Mouse (Mus musculus): ENCODE measurements around the gene Arhgap32.
"Not testable (repeated sequence)": the region's sequence is repeated elsewhere in the genome, so short reads cannot be mapped to it uniquely, and the experiment has no call there.

Gene Arhgap32

DNA sequence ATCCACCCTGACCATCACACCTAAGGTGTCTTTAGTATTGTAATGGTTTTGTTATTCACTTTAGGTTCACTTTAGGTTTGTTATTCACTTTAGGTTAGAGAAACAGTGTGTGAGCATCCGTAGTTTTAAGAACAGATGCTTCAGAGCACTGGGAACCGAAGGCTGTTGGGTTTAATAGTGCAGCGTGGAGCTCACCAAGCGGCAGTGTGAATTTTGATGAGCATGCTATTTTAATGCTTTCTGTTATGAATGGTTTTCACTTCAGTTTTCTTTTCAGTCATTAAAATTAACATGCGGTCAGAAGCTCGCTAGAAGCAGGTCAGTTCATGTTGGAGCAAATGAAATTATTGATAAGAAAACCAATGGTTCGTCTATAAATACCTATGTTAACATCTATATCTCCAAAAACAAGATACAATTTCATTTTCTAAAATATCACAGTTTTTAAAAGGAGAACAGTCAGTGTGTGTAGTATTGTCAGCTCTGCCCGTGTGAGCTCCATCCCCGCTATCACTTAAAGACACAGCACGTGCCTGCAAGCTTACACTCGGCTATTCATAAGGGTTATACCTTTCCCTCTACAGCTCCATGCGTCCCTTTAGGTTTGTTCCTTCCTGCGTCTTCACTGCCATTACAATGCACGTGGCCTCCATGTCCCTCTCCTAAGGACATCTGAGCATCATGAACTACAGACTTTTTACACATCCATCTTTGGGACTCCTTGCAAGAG is 21.9 kb downstream of the Arhgap32 start:
- no peak for DNase-seq (ENCODE audit: low spot score)

DNA sequence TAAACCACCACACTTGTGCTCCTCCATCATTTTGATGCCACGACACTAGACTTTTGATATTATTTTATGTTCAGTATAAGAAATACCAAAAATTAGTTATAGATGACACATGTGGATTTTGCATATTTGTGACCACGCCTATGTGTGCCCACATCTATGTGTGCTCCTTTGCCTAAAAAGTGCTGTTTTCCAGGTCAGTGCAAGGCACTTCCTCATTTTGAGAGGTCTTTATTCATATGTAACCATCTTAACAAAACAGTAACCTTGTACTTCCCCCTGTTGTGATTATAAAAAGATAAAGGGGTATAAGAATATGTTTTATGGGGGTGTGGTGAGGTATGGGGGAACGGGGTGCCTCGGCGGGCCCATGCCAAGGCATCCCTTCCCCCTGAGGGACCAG is 22.7 kb downstream of the Arhgap32 start:
- no peak for DNase-seq (ENCODE audit: low spot score)

DNA sequence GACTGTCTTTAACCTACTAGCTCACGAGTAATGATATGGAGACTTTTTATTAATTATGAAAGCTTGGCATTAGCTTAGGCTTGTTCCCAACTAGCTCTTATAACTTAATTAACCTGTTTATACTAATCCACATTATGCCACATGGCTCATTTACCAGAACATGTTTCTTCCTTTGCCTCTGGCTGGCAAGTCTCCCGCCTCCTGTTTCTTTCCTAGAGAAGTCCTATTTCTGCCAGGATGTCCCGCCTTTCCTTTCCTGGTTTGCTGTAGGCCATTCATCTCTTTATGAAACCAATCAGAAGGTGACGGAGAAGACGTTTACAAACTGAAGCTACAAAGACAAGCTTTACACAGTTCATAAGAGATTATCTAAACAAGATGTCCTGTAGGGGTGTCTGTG is 23.7 kb downstream of the Arhgap32 start:
- DNase-seq (ENCODE audit: low spot score) = no peak

DNA sequence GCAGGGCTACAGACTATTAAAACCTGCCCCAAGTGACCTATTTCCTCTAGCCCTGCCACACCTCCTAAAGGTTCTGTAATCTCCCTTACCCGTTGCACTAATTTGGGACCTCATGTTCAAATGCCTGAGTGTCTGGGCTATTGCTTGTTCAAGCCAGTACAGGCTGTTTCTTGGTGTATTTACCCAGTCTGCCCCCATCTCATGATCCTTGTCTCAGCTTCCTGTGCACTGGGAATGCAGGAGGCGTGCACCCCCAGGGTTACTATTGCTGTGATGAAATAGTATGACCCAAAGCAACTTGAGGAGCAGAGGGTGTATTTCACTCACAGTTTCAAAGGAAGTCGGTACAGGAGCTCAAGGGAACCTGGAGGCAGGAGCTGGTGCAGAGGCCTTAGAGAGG is 26.9 kb downstream of the Arhgap32 start:
- no peak for DNase-seq (ENCODE audit: low spot score)

DNA sequence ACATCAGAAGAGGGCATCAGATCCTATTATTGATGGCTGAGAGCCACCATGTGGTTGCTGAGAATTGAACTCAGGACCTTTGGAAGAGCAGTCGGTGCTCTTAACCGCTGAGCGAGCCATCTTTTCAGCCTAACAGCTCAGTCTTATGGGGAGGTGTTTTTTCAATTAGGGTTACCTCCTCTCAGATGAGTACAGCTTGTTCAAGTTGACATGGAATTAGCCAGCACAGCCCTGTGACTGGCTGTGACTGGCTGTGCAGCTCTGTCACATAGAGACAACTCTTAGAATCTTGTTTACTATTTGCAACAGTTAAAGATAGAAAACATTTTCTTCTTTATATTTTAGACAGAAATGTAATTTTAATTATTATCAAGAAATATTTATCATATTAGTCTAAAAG is 27.5 kb downstream of the Arhgap32 start:
- DNase-seq (ENCODE audit: low spot score) = no peak

DNA sequence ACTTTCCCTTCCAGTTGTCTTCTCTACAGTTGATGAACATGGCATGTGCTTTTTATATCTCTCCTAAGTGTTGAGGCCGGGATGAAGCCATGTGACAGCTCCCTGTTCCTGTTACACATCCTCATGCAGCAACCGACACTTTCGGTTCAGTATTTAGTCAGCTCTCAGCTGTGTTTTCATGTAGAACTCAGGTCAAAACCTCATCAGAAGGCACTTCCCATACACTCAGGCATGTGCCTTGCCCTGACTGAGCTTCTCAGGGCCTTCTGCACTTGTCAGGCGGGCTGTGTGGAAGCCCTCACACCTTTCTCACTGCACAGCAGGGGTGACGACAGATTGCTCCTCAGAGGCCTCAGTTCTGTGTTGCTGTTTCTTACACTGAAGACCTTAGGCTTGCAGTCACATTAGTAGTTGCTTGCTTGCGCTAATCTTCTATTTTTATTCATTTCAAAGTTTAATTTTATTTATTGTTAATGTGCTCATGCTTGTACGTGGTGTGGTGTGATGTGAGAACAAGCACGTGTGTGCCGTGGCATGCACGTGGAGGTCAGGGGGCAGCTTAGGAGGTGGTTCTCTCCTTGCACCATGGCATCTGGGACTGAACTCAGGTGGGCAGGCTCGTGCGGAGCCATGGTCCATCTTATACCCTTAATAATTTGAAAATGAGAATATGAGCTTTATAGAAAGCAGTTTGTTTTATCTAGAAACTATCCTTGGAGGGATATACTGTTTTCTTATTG is 30.5 kb downstream of the Arhgap32 start:
- peak; percentile 40 for DNase-seq (ENCODE audit: low spot score)

DNA sequence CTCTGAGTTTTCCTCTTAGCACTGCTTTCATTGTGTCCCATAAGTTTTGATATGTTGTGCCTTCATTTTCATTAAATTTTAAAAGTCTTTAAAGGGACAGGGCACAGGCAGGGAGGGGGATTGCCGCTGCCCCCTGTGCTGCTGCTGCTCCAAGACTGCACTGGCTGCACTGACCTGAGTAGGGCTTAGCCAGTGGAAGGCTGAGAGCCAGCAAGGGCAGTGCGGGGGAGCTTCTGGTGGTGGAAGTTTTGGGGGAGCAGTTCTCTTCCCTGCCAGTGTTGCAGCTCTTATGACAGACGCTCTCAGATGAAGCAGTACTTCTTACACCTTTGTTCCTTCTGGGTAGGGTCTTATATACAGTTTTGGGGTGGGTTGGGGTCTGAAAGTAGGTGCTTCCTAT is 33.3 kb downstream of the Arhgap32 start:
- DNase-seq (ENCODE audit: low spot score) = no peak

DNA sequence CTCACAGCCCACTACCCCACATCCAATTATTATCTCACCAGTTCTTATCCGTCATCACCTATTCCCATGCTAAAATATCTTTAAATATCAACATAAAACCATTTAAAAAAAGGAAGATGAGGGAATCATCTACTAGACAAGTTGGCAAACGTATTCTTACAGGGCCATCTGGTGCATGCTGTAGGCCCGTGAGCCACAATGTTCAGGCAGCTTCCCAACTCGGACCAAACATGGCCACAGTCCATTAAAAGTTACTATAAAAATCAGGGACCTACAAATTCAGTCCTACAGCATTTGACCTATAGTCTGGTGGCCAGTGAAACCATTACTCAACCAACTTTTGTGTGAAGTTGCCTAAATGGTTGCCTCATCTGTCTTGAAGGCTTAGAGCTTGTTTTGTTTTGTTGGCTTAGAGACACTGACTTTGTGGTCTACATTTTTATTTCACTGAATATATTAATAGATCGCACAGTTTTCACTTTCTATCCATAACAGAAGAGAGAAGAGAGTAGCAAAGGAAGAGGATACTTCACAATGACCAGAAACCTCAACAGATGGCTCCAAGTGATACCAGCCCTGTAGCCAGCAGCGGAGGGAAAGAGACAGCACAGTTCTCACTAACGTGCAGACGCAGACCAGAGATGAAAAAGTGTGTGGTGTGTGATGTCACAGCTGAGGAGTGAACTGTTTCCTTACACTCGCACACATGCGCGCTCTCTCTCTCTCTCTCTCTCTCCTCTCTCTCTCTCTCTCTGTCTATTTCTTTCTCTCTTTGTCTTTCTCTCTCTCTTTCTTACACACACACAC is 34.1 kb downstream of the Arhgap32 start:
- DNase-seq (ENCODE audit: low spot score) = no peak

DNA sequence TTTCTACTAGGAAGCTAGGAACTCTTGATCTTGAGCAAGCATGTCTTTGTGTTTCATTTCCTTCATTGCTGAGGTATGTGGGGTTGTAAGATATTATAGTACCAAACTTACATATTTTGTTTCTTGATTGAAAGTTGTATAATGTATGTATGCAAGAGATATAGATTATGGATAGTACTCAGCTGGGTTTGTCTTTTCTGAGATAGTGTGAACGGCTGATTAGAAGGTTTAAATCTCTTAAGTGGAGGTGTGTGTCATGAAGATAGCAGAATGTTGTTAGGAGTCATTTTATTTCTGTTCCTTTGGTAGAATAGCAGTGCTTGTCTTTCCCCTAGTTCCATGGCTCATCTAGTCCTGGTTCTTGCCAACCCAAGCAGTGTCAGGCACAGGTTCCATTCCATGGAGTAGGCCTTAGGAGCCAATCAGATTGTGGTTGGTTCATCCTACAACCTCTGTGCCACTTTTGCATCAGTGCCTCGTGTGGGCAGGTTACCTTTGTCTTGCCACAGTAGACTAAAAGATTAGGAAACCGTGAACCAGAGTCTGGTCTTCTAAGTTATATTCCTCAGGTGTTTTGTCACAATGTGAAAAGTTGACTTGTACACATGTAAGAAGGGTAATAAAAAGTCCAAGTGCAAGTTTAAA is 38.9 kb downstream of the Arhgap32 start:
- DNase-seq (ENCODE audit: low spot score) = no peak

DNA sequence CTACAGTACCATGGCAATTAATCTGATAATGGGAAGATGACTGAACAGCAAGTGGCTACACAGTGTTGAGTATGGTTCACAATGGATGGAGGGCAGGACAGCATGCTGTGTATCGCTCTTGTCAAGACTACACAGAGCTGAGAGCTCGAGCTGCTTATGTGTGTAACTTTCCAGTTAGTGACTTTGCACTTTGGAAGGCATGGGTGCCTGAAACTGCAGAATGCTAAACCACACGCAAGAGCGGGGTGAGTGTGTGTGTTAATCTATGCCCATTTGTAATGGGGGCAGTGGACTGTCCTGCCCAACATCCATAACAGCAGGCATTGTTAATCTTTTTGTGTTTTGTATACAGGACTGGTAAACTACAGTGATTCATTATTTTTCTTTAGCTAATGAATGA is 40.8 kb downstream of the Arhgap32 start:
- no peak for DNase-seq (ENCODE audit: low spot score)

DNA sequence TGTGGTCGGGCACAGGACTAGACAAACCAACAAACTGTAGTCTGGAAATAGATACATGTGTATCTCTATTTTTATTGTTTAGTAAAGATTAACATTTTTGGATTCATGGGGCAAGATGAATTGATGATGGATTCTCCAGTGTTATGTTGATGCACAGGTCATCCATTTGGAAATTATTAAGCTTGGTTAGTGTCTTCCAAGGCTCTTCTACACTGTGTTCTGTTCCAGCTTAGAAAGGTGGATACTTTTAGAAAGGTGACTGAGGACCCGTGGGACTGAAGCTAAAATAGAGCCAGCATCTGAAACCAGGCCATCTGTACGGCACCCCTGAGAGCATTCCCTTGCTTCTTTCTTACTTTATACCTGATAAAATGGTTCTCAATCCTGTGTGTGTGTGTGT is 41.3 kb downstream of the Arhgap32 start:
- DNase-seq (ENCODE audit: low spot score) = no peak

DNA sequence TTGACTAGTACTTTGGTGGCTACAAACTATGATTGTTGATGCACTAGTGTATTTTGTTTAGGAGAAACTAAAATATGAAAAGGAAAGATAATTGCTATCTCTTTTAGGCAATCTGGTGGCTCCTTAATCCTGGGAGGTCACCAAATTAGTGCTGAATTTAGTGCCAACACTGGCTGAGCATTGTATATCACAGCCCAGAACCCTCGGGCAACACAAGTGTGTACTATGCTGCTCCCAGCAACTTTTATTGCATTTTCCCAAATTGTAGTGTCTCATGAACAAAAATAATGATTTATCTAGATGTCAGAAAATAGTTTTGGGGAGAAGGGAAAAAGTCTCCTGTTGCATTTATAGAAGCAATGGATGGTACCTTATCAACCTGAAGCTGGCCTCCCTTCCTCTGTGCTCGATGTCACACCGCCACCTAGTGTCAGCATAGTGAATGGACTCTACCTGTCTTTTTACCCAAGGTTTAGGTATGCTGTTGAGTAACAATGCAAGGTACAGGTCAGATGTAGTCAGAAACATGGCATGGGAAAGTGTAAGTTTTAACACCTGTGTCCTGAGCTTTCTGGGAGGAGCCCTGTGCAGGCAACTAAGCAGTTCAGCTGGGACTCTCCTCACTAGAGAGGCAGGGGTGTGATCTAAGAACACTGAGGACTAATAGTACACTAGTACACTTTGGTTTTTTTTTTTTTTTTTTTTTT is 43.1 kb downstream of the Arhgap32 start:
- DNase-seq (ENCODE audit: low spot score) = peak; percentile 61

DNA sequence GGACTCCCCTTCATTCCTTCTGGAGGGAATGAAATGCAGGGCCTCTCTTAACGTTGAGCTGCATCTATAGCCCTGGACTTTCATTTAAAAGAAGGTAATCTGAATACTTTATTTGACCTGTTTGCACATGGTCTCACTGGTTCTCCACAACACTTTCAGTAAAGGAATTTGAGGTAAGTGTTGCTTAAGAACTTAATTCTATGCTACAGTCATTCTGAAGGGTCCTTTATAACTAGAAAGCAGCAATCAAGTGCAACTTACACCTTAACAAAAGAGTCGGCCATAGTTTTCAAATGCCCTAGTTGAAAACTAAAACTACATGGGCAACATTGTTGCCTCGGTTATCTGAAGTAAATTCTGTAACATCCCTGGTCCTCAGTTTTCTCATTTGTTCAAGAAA is 43.8 kb downstream of the Arhgap32 start:
- DNase-seq (ENCODE audit: low spot score) = no peak

DNA sequence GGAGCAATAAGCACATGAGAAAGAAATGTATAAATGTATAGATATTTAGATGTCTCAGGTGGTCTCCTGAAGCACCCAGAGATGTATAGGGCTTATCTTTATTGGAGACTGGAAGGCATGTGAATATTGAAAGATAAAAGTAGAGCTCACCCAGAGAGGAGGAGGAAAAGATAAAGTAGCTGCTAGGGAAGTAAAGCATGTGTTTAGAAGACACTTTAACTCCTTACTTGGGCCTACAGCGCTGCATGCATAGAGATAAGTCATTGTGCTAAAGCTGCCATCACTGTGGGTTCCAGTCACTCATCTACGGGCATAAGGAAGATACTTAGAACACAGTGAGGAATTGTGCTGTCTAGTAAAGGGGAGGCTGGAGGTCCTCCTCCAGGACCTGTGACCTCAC is 46.9 kb downstream of the Arhgap32 start:
- no peak for DNase-seq (ENCODE audit: low spot score)

DNA sequence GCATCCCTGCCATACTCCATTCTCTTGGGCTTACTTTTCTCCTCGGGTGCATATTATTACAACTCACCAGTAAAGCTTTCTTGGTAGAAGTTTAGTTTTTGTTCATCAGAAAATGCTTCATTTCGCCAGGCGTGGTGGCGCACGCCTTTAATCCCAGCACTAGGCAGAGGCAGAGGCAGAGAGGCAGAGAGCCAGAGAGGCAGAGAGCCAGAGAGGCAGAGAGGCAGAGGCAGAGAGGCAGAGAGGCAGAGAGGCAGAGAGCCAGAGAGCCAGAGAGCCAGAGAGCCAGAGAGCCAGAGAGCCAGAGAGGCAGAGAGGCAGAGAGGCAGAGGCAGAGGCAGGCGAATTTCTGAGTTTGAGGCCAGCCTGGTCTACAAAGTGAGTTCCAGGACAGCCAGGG is 47.9 kb downstream of the Arhgap32 start:
- not testable (repeated sequence) for DNase-seq (ENCODE audit: low spot score)

DNA sequence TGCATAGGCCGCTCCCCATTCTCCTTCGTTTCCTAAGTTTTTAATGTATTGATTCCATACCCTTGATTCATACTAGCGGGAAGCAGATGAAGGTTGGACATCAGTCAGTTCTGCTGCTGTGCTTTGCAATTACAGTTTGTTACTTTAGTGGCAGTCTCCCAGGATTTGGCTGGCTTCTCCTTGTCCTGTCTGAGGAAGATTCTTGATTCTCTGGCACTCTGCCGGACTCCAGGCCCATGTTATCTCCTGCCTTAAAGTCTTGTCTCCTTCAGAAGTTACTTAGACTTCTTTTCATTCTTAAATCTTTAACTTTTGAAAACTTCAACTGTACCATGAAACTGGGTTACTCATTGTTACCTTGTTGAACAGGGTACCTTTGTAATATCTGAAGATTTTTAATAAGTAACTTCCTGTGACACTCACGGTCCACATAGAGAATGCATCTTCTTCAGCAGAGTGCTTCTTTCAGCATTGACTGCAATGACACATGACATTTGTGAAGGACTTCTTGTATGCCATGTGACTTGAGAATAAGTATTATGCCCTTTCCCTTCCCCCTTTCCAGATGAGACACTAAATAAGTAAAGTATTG is 52.7 kb downstream of the Arhgap32 start:
- no peak for DNase-seq (ENCODE audit: low spot score)

DNA sequence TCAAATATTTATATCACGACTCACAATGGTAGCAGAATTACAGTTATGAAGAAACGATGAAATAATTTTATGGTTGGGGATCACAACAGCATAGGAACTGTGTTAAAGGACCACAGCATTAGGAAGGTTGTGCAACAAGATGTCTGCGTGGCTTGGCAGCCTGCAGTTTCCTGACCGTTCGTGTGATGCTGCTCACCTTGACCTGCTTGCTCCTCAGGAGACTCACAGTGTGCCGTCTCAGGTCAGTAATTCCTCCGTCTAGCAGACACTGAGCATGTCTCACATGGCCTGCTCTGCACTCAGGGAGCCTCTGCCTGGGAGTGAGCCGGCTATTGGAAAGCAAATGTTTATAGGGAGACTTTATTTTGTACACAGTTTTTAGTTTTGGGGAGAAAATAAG is 54.8 kb downstream of the Arhgap32 start:
- no peak for DNase-seq (ENCODE audit: low spot score)

DNA sequence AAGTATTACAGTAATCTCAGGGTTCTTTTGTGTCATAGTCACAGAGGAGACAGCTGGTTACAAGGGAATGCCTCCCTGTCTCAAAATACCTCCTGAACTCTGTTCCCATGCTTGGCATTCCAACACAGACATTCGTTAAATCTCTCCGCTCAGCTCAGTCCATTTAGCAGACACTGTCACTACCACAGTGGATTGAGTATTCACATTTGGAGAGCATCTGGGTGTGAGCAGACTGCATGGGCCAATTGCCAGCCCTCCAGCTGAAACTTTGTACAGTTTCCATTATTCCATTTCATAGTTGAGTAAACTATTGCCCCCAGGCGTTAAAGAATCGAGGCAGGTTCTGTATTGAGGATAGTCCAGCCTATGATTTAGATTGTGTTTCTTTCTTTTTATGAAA is 60.7 kb downstream of the Arhgap32 start:
- no peak for DNase-seq (ENCODE audit: low spot score)

DNA sequence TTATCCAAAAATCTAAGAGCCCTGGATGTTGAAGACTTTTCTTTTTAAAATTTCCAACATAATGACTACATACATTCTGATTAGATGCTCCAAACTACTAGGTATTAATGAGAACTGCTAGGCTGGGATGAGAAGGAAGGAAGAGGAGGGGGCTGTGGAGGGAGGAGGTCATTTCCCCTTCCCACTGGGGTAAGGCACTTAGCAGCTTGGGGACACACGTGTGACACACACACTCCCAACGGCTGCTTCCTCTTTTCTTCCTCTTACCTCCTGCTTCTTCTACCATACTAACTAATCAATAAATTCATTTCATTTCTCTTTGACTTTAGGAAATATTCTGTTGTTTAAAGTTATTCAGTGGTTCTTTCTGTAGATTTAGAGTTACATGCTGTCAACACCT is 65.2 kb downstream of the Arhgap32 start:
- no peak for DNase-seq (ENCODE audit: low spot score)

DNA sequence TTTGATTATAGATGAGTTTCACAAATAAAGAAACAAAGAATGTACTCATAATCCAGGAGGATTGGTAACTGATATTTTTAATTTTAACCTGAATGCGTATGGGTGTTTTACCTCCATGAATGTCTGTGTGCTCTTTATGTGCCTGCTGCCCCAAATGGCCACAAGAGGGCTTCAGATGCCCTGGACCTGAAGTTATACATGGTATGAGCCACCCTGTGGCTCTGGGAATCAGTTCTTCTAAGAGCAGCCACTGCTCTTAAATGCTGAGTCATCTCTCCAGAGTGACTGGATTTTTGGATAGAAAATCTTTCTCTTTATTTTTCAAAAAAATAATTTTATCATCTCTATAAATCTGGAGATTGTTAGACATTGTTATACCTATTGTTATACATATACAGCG is 70.6 kb downstream of the Arhgap32 start:
- DNase-seq (ENCODE audit: low spot score) = no peak

DNA sequence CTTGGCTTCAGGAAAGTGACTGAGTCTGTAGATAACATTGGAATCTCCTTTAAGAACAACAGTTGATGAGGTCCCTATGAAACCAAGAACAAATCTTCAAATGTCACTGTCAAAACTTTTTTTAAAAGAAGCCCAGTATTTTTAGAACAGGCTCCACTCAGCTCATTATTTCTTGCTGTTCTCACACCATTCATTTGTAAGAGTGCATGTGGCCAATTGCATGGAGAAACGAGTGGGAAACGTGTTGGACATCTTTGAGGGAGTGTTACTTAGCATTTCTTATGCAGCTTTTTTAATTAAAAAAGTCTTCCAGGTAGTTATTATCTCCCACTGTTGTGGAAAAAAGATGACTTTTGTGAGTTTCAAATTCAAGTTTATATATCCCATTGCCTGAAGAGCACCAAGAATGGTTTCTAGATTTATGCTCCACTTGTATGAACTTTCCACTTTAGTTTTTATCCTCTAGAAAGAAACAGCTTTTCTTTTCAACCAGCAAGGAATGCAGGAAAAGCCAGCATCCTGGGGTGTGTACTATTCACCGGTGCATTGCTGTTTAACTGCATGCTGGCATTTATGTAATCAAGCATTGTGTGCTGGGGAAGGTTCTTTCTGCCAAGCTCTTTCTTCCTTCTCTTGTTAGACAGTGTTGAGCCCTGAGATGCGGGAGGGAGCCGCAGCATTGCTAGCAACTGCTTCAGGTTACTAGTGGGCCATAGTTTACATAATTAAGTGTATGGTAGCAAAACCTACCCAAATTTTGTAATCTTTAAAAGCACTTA is 76.5 kb downstream of the Arhgap32 start:
- DNase-seq (ENCODE audit: low spot score) = no peak
